Mouse (Mus musculus): ENCODE results near the gene Mrpl12.

DNA sequence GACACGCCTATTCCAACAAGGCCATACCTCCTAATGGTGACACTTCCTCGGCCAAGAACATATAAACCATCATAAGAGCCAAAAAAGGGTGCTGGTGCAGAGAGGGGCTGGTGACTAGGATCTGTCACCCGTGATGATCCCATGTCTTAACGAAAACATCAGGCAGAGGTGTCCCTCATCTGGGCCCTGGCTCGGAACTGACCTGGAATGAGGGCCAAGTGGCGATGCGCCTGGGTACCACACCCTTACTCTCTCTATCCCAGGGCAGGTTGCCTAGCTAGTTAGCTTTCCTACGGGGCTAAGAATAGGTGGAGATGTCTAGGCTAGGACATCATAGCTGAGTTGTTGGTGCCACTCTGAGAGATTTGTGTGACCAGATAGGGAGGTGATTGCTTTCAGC is 49.7 kb downstream of the Mrpl12 start:
- TF ChIP-seq CTCF (IDR thresholded peaks at IDR 0.05; ENCODE audit: low read depth), result no peak
- TF ChIP-seq EP300 (IDR thresholded peaks at IDR 0.05; ENCODE audit: low read depth), result no peak
